Mouse (Mus musculus) stomach, postnatal 0 days (tissue): ENCODE measurements around the gene Lhx6.

Source experiments
- CTCF ChIP-seq: IDR thresholded peaks from 2 replicates; pipeline ENCODE4 v1.5.1; 2016; ENCODE audit warnings: antibody characterized with exemption, low read depth, mild to moderate bottlenecking, moderate library complexity
- EP300 ChIP-seq: optimal IDR thresholded peaks from 2 replicates; pipeline ENCODE3; 2016; ENCODE audit warnings: antibody characterized with exemption

DNA sequence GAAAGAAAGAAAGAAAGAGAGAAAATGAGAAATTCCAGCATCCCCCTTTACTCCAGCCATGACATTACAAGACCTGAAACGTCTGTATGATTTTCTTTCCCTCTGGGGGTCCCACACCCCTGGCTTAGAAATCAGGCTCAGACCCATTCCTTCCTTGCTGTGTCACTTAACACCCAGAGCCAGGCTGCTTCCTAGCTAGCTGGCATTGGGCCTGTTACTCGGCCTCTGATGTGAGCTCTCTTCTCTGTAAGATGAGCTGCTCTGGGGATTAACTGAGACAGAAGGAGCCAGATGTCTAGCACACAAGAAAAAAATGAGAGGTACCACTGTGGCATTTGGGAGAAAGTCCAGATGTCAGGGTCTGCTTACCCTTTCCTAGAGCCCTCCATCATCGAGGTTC, 49.0 kb downstream of the Lhx6 start:
- TF ChIP-seq CTCF (no peak), EP300 (no peak)
